Mouse (Mus musculus): ENCODE measurements around the gene Mctp2.

Mctp2 gene

DNA sequence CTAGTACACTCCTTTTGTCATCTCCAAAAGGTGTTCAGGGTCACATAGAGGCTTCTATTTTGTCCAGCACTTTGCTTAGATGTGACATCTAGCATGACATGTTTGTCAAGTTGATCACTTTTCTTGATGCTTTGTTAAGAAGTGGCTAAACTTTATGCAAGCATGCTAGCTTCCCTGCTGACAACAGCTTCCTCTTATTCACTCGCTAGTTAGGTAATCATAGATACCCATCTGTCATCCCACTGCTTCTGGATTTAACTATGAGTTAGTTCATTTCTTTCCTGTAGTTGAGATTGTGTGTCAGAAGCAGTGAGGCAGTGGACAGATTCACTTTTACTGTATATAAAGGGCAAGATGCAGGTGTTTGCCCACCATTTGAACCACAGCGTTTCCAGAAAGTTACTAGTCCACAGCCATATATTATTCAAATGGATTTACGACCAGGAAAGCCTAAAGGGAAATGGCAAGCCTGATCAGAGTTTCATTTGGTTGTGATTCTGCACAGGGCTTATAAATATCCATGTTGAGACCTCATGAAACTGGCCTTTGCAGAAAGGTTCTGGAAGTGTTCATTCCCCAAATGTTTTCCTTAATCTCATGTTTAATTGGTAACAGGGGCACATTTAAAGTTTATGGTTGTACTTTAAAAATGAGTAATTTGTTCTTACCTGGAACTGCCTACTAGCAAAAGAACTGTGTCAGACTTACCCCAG, 216.8 kb downstream of the Mctp2 start:
- 80% methylated on average over 3 of the region's 3 CpGs for WGBS

DNA sequence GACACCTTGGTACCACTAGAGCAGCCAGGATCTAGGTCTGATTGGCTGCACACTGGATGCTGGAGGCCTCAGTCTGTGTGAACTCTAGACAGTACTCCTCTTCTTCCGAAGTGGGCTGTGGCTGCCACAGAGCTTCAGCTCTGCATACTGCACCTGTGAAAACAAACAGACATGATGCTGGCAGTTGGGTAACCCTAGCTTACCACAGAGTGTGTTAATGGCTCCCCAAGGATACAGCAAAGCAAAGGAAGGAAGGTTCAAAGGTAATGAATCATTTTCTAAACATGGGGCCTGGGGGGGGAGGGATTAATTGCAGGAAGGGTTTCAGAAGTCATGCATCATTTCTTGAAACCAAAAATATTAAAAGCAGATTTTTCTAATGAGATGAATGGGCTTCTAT, 225.7 kb downstream of the Mctp2 start:
- 76% methylated on average over 1 of the region's 1 CpGs for WGBS

GRCm38 (mm10) chr7:72078896-72079295, 227.5 kb downstream of the Mctp2 start:
- 67% methylated on average over 5 of the region's 5 CpGs for WGBS

DNA sequence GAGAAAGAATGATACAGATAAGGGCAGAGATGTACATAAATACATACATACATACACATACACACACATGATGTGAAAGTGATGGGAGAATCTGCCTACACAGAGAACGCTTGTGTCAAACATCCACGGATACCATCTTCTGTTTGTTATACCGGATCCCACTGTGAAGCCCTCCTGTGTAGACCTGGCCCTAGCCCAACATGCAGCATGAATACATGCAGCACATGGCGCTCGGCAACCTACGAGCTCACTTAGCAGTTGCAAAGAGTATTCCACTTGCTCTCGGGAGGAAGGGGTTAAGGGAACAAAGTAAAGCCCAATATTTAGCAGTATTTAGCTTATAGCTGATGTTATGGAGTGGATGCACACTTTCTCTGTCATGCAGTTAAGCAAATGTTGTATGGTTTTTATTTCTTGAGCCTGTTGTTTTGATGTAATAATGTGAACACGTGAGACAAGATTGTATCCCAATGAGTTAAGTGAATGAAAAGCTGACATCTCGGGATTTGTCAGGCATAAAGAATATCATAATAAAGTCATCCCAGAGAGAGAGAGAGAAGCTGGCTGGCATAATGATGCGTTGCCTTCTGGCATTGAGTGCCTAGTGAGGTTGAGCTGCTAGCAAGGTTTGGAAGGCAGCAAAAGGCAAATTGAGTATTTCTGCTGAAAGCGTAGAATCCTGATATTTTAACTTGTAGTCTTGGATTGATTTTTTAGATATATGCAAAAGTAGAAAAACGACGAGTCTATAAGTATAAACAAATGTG, 234.8 kb downstream of the Mctp2 start:
- 64% methylated on average over 13 of the region's 13 CpGs for WGBS

- WGBS: 81% methylated on average over 2 of the region's 2 CpGs
Measured at GRCm38 (mm10) chr7:72068454-72068853, 238.0 kb downstream of the Mctp2 start.

- 81% methylated on average over 2 of the region's 2 CpGs for WGBS
Measured at GRCm38 (mm10) chr7:72066352-72066751, 240.1 kb downstream of the Mctp2 start.

DNA sequence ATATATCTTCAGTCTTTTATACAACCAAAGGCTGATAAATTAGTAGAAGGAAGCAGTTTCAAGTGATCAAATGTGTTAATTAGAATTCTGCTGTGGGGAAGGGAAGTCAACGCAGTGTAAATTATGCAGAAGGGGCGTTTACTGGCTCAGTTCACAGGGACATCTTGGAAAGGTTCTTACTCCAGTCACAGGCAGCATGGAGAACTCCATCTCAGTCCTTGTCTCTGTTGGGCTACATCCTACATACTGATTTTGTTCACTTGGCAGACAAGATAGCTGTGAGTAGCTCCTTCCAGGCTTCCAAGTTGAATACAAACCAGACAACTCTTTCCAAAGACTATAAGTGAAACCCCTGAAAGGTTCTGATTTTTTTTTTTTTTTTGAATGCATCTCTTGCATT, 254.6 kb downstream of the Mctp2 start:
- WGBS: 42% methylated on average over 2 of the region's 2 CpGs

DNA sequence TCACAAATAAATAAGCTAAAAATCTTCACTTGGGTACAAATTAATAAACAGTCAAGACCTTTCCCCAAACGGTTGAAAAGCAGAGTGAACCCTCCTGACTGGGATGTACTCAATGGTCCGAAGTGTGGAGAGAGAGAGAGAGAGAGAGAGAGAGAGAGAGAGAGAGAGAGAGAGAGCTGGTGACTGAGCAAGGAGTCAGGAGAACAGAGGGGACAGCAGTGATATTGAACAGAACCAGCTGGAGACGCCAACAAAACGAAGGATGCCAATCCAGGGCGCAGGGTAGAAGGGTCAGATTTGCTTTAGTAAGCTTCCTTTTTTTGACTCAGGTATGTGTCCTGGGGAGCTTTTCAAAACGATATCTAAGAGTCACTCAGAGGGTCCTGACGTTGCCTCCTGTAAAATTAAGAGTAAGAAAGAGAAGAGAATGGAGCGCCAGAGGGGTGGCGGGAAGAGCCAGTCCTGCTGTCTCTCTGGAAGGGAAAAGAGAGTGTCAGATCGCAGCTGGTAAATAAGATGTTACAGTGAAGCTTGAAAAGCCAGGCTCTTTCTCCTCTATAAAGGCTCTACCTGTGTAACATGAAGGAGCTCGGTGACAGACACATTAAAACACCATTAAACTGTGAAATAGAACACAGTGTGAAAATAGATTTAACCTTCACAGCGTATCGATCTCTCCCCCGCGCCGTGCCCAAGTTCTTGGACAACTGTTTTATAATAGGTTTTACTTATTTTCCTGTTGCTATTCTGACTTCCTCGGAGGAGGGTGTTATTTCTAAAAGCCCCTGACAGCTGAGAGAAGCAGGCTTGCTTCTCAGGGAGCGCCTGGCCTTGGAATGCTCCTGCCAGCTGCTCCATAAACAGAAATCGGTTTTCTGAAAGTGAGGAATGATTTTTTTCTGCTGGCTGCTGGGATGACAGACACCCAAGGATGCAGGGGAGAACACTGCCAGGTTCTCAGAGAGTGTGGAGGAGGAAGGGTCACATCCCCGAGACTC, 258.5 kb downstream of the Mctp2 start:
- 59% methylated on average over 20 of the region's 20 CpGs for WGBS
